Mouse (Mus musculus) MEL (cell line): ENCODE results near the gene Wdr41. TPM values are rescaled to one million over a fixed set of nuclear protein-coding genes. Genes with fewer than 3 reads are reported as not detected.

ENCODE experiments used
- DNase-seq: peaks from one replicate; pipeline ENCODE4 v3.0.0; 2011; ENCODE audit warnings: low read depth, low spot score
- H3K27ac ChIP-seq: 2 replicates; pipeline ENCODE4 v1.5.1; 2012; ENCODE audit warnings: low read depth, mild to moderate bottlenecking, control low read depth, low read length, moderate library complexity; ENCODE audit not compliant: control insufficient read depth
- H3K27me3 ChIP-seq, 2 experiments: fragments of 150-350 bp in 1 of 2; sonication (generic) in 1 of 2; 2 replicates each; pipeline ENCODE4 v1.6.1; 2012; ENCODE audit warnings: low read length in 2 of 2, mild to moderate bottlenecking in 2 of 2, improper control_type of control experiment in 1 of 2, moderate library complexity in 1 of 2; ENCODE audit not compliant: insufficient read depth in 2 of 2, control insufficient read depth in 1 of 2
- H3K36me3 ChIP-seq, 2 experiments: 2 replicates each; pipeline ENCODE4 v1.6.1; 2012 to 2014; ENCODE audit warnings: low read length in 2 of 2, improper control_type of control experiment in 1 of 2, inconsistent platforms in 1 of 2, mild to moderate bottlenecking in 1 of 2; ENCODE audit not compliant: insufficient read depth in 2 of 2, control insufficient read depth in 1 of 2
- H3K4me1 ChIP-seq, 2 experiments: fragments of 150-350 bp in 1 of 2; sonication (generic) in 1 of 2; 2 replicates each; pipeline ENCODE4 v1.6.1; 2012; ENCODE audit warnings: low read length in 2 of 2, improper control_type of control experiment in 1 of 2, mild to moderate bottlenecking in 1 of 2; ENCODE audit not compliant: insufficient read depth in 2 of 2, control insufficient read depth in 1 of 2
- H3K4me3 ChIP-seq, 2 experiments: fragments of 150-350 bp in 1 of 2; sonication (generic) in 1 of 2; 2 replicates each; pipeline ENCODE4 v1.5.1; 2012; ENCODE audit warnings: low read depth in 2 of 2, low read length in 2 of 2, mild to moderate bottlenecking in 2 of 2, moderate library complexity in 2 of 2, control low read depth in 1 of 2, improper control_type of control experiment in 1 of 2; ENCODE audit not compliant: control insufficient read depth in 1 of 2, insufficient read depth in 1 of 2
- H3K79me2 ChIP-seq: 2 replicates; pipeline ENCODE4 v1.6.1; 2012; ENCODE audit warnings: mild to moderate bottlenecking, low read length, moderate library complexity; ENCODE audit not compliant: control insufficient read depth, poor library complexity, insufficient read depth
- H3K9ac ChIP-seq: 2 replicates; pipeline ENCODE4 v1.6.1; 2012; ENCODE audit warnings: low read depth, mild to moderate bottlenecking, control low read depth, low read length, moderate library complexity; ENCODE audit not compliant: control insufficient read depth, poor library complexity, severe bottlenecking
- H3K9me3 ChIP-seq: fragments of 150-350 bp; sonication (generic); replicated peaks from 2 replicates; pipeline ENCODE4 v1.6.1; 2012; ENCODE audit warnings: mild to moderate bottlenecking, low read length, improper control_type of control experiment, moderate library complexity; ENCODE audit not compliant: insufficient read depth
- BHLHE40 ChIP-seq: IDR thresholded peaks from 2 replicates; pipeline ENCODE4 v1.6.1; 2012; ENCODE audit warnings: low read depth, mild to moderate bottlenecking, inconsistent platforms, low read length, improper control_type of control experiment, borderline replicate concordance
- CHD2 ChIP-seq: IDR thresholded peaks from 2 replicates; pipeline ENCODE4 v1.6.1; 2011; ENCODE audit warnings: low read length, improper control_type of control experiment
- CTCF ChIP-seq, 3 experiments: IDR thresholded peaks in 2 of 3; conservative IDR thresholded peaks in 1 of 3; 2 replicates each; pipeline ENCODE4 v1.5.1; 2011 to 2012; ENCODE audit warnings: low read length in 3 of 3, low read depth in 2 of 3, mild to moderate bottlenecking in 2 of 3, improper control_type of control experiment in 1 of 3, inconsistent platforms in 1 of 3, mixed read lengths in 1 of 3, moderate library complexity in 1 of 3; ENCODE audit not compliant: control insufficient read depth in 1 of 3, insufficient read depth in 1 of 3, poor library complexity in 1 of 3, severe bottlenecking in 1 of 3
- ELF1 ChIP-seq: IDR thresholded peaks from 2 replicates; pipeline ENCODE4 v1.6.1; 2014; ENCODE audit warnings: low read depth, mild to moderate bottlenecking, inconsistent platforms, low read length, improper control_type of control experiment, moderate library complexity
- ETS1 ChIP-seq: IDR thresholded peaks from 2 replicates; pipeline ENCODE4 v1.6.1; 2012; ENCODE audit warnings: low read depth, mild to moderate bottlenecking, inconsistent platforms, low read length, improper control_type of control experiment, moderate library complexity
- GATA1 ChIP-seq: IDR thresholded peaks from 2 replicates; pipeline ENCODE4 v1.6.1; 2011; ENCODE audit warnings: low read depth, low read length, improper control_type of control experiment
- KAT2A ChIP-seq: conservative IDR thresholded peaks from 2 replicates; pipeline ENCODE4 v1.6.1; 2012; ENCODE audit warnings: low read depth, low read length, improper control_type of control experiment, inconsistent platforms
- MAFK ChIP-seq: IDR thresholded peaks from 2 replicates; pipeline ENCODE4 v1.6.1; 2011; ENCODE audit warnings: low read depth, mild to moderate bottlenecking, low read length, improper control_type of control experiment, borderline replicate concordance
- MAZ ChIP-seq: IDR thresholded peaks from 2 replicates; pipeline ENCODE4 v1.6.1; 2012; ENCODE audit warnings: low read depth, mild to moderate bottlenecking, inconsistent platforms, low read length, improper control_type of control experiment
- MEF2A ChIP-seq: IDR thresholded peaks from 2 replicates; pipeline ENCODE4 v1.6.1; 2014; ENCODE audit warnings: low read depth, mild to moderate bottlenecking, inconsistent platforms, low read length, improper control_type of control experiment; ENCODE audit not compliant: poor library complexity, insufficient replicate concordance, severe bottlenecking; ENCODE audit errors: extremely low read depth
- MXI1 ChIP-seq: IDR thresholded peaks from 2 replicates; pipeline ENCODE4 v1.6.1; 2011; ENCODE audit warnings: mild to moderate bottlenecking, low read depth, low read length, improper control_type of control experiment
- RAD21 ChIP-seq: IDR thresholded peaks from 2 replicates; pipeline ENCODE4 v1.6.1; 2011; ENCODE audit warnings: mild to moderate bottlenecking, low read depth, low read length, improper control_type of control experiment
- TBP ChIP-seq: IDR thresholded peaks from 2 replicates; pipeline ENCODE4 v1.8.0; 2011; ENCODE audit warnings: low read depth, low read length, improper control_type of control experiment
- TCF12 ChIP-seq: IDR thresholded peaks from 2 replicates; pipeline ENCODE4 v1.6.1; 2014; ENCODE audit warnings: low read depth, mild to moderate bottlenecking, inconsistent platforms, low read length, improper control_type of control experiment, moderate library complexity
- USF1 ChIP-seq: IDR thresholded peaks from 2 replicates; pipeline ENCODE4 v1.6.1; 2014; ENCODE audit warnings: low read depth, mild to moderate bottlenecking, inconsistent platforms, low read length, improper control_type of control experiment, moderate library complexity
- USF2 ChIP-seq, 2 experiments: IDR thresholded peaks; 2 replicates each; pipeline ENCODE4 v1.6.1; 2011 to 2012; ENCODE audit warnings: improper control_type of control experiment in 2 of 2, low read length in 2 of 2, borderline replicate concordance in 1 of 2, inconsistent platforms in 1 of 2, low read depth in 1 of 2, mild to moderate bottlenecking in 1 of 2; ENCODE audit not compliant: insufficient read depth in 1 of 2
- ZMIZ1 ChIP-seq: IDR thresholded peaks from 2 replicates; pipeline ENCODE4 v1.6.1; 2012; ENCODE audit warnings: low read depth, mild to moderate bottlenecking, inconsistent platforms, low read length, improper control_type of control experiment, moderate library complexity
- ZNF384 ChIP-seq: IDR thresholded peaks from 2 replicates; pipeline ENCODE4 v1.6.1; 2012; ENCODE audit warnings: low read depth, mild to moderate bottlenecking, inconsistent platforms, low read length, improper control_type of control experiment
- polyA plus RNA-seq, 2 experiments: library from polyadenylated mRNA; stranded (reverse) in 1 of 2; unstranded in 1 of 2; fragments of >175 nt in 1 of 2; fragments of >200 nt in 1 of 2; gene quantifications; 2 replicates each; pipeline versions ENCODE4 v1.2.1 to v1.2.4; 2012; ENCODE audit warnings: low replicate concordance in 2 of 2, low read depth in 1 of 2; ENCODE audit not compliant: insufficient read length in 2 of 2, insufficient read depth in 1 of 2, missing spikeins in 1 of 2
- total RNA-seq: library from RNA; depleted of rRNA; stranded (reverse); fragments of 300-350 nt; gene quantifications from 2 replicates; pipeline ENCODE4 v1.2.3, GENCODE M21; 2012

The Wdr41 gene
- total and polyA plus RNA-seq, 3 experiments, result 14.3 TPM; not detected in 1

DNA sequence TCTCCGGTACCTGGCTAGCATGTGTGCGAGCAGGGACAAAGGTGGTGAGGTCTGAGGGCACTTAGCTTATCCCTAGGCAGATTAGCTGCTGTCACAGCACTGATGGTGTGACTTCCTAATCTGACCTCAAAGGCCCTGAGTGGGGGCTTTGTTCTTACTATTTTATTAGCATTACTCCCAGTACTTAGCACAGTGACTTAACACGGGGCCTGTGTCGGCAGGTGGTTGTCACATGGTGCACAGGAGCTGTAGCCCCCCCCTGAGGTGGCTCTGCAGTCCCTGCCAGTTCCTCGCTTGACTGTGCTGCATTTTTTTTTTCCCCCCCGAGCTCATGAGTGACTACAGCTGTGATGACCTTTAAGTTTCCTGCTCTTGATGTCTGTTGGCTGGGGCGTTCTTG lies 2.9 kb downstream of the Wdr41 start:
- H3K4me1 ChIP-seq, result 0 out of 4 replicates have a peak, but pooled peaks cover 0 to 5% of the 10 kb centered on the region in 2 experiments
- TF ChIP-seq BHLHE40, result no peak
- TF ChIP-seq TBP, result no peak
- TF ChIP-seq GATA1, result no peak
- TF ChIP-seq USF2 (IDR thresholded peaks at IDR 0.05; ENCODE audit: borderline replicate concordance in 1 of 2, insufficient read depth in 1 of 2, low read depth in 1 of 2, low read length in 2 of 2), result no peak
- TF ChIP-seq RAD21, result no peak

GRCm38 (mm10) chr13:94990516-94990915 lies 14.4 kb downstream of the Wdr41 start:
- Histone ChIP-seq H3K36me3 (peaks cover 0 to 2% of the 10 kb centered on the region in 2 experiments; a peak in 2 of 4 replicates), H3K4me1 (peaks cover 0 to 2% of the 10 kb centered on the region in 2 experiments; a peak in 1 of 4 replicates), H3K79me2 (no peaks in the 10 kb centered on the region), H3K27me3 (no peaks in the 10 kb centered on the region), H3K9ac (no peak overlapping the region), H3K4me3 (no peak overlapping the region), H3K9me3 (no peaks in the 10 kb centered on the region), H3K27ac (no peak overlapping the region)
- DNase-seq, result peak; percentile 40
- no peak for TF ChIP-seq TCF12
- TF ChIP-seq ELF1, result no peak
- no peak for TF ChIP-seq ZNF384
- TF ChIP-seq ZMIZ1, result no peak
- TF ChIP-seq MEF2A, result no peak
- no peak for TF ChIP-seq ETS1
- no peak for TF ChIP-seq KAT2A
- no peak for TF ChIP-seq MXI1
- no peak for TF ChIP-seq MAZ
- no peak for TF ChIP-seq CHD2
- TF ChIP-seq USF1, result no peak
- TF ChIP-seq USF2 (IDR thresholded peaks at IDR 0.05; ENCODE audit: borderline replicate concordance in 1 of 2, insufficient read depth in 1 of 2, low read depth in 1 of 2, low read length in 2 of 2), result no peak
- TF ChIP-seq CTCF (IDR thresholded peaks at IDR 0.05 in 2 of 3, conservative IDR thresholded peaks at IDR 0.05 in 1 of 3; ENCODE audit: control insufficient read depth in 1 of 3, insufficient read depth in 1 of 3, low read depth in 2 of 3, low read length in 3 of 3, poor library complexity in 1 of 3, severe bottlenecking in 1 of 3), result no peak
- TF ChIP-seq MAFK, result no peak

More for the DNA sequence above, 2.9 kb downstream of the Wdr41 start:
- H3K79me2 ChIP-seq, result peaks cover 3% of the 10 kb centered on the region
- H3K9ac ChIP-seq, result no peak overlapping the region
- peaks cover 0 to 8% of the 10 kb centered on the region in 2 experiments; a peak in 2 of 4 replicates for H3K36me3 ChIP-seq
- H3K27me3 ChIP-seq, result no peaks in the 10 kb centered on the region
- no peak overlapping the region for H3K27ac ChIP-seq
- no peak for DNase-seq
- no peak overlapping the region for H3K4me3 ChIP-seq
- no peaks in the 10 kb centered on the region for H3K9me3 ChIP-seq
